Mouse (Mus musculus): Measurements from ENCODE around the gene Fam178b. TPM values are rescaled to one million over a fixed set of nuclear protein-coding genes. Genes with fewer than 3 reads are reported as not detected.

Gene Fam178b
- polyA plus RNA-seq, 1 experiment, result 0.29 TPM

GRCm38 (mm10) chr1:36554633-36555399, 128.2 kb downstream of the Fam178b start:
- H3K4me1 ChIP-seq (ENCODE audit: control insufficient read depth, insufficient read depth, insufficient read length, low read length), result peaks cover 5% of the 10 kb centered on the region; the same call in 1 of the 2 replicates
- TF ChIP-seq CTCF (IDR thresholded peaks at IDR 0.05; ENCODE audit: extremely low read depth, insufficient read length, insufficient replicate concordance, low read depth, low read length) (no peak), POLR2A (IDR thresholded peaks at IDR 0.05; ENCODE audit: low read depth, low read length) (no peak)
- WGBS, result 80% methylated on average over 21 of the region's 21 CpGs
- peaks cover 9% of the 10 kb centered on the region for H3K27me3 ChIP-seq (ENCODE audit: control insufficient read depth, insufficient read depth, low read length)
- no peak overlapping the region for H3K4me3 ChIP-seq (ENCODE audit: low read depth, low read length)
- peaks cover 5% of the 10 kb centered on the region; the same call in 1 of the 2 replicates for H3K36me3 ChIP-seq (ENCODE audit: control insufficient read depth, insufficient read depth, low read length)
- H3K27ac ChIP-seq (ENCODE audit: insufficient read depth, low read depth, low read length), result no peak overlapping the region

- peaks cover 6% of the 10 kb centered on the region for H3K4me1 ChIP-seq (ENCODE audit: control insufficient read depth, insufficient read depth, insufficient read length, low read length)
- no peak overlapping the region for H3K27ac ChIP-seq (ENCODE audit: insufficient read depth, low read depth, low read length)
- peaks cover 5% of the 10 kb centered on the region for H3K27me3 ChIP-seq (ENCODE audit: control insufficient read depth, insufficient read depth, low read length)
- TF ChIP-seq CTCF (IDR thresholded peaks at IDR 0.05; ENCODE audit: extremely low read depth, insufficient read length, insufficient replicate concordance, low read depth, low read length) (no peak), POLR2A (IDR thresholded peaks at IDR 0.05; ENCODE audit: low read depth, low read length) (no peak)
- 83% methylated on average over 16 of the region's 16 CpGs for WGBS
- H3K4me3 ChIP-seq (ENCODE audit: low read depth, low read length), result no peak overlapping the region
- peaks cover 10% of the 10 kb centered on the region; the same call in 1 of the 2 replicates for H3K36me3 ChIP-seq (ENCODE audit: control insufficient read depth, insufficient read depth, low read length)
Measured at GRCm38 (mm10) chr1:36552506-36552905, 130.5 kb downstream of the Fam178b start.

DNA sequence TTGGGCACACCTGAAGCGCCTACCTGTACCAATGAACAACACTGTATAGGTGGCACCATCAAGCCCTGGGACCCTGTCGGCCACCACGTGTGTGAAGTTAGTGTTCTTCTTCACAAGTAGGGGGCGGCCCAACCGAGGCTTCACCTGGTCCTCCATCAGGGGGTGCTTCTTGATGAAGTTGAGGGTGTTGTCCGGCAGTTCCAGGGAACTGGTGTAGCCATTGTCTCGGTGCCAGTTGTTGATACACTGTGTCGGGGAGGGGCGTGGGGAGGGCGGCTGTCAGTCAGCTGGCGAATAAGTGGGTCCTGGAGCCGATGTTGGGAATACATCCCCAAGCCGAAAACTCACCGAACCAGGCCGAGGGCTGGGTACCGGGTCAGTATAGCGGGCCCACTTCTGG, 131.1 kb downstream of the Fam178b start:
- 84% methylated on average over 17 of the region's 17 CpGs for WGBS
- no peak overlapping the region for H3K27ac ChIP-seq (ENCODE audit: insufficient read depth, low read depth, low read length)
- TF ChIP-seq POLR2A (IDR thresholded peaks at IDR 0.05; ENCODE audit: low read depth, low read length) (no peak), CTCF (IDR thresholded peaks at IDR 0.05; ENCODE audit: extremely low read depth, insufficient read length, insufficient replicate concordance, low read depth, low read length) (no peak)
- peaks cover 8% of the 10 kb centered on the region for H3K4me1 ChIP-seq (ENCODE audit: control insufficient read depth, insufficient read depth, insufficient read length, low read length)
- H3K4me3 ChIP-seq (ENCODE audit: low read depth, low read length), result no peak overlapping the region
- H3K27me3 ChIP-seq (ENCODE audit: control insufficient read depth, insufficient read depth, low read length), result peaks cover 5% of the 10 kb centered on the region
- H3K36me3 ChIP-seq (ENCODE audit: control insufficient read depth, insufficient read depth, low read length), result peaks cover 10% of the 10 kb centered on the region; the same call in 1 of the 2 replicates

- no peaks in the 10 kb centered on the region for H3K27me3 ChIP-seq (ENCODE audit: control insufficient read depth, insufficient read depth, low read length)
- peaks cover 3% of the 10 kb centered on the region; the same call in 1 of the 2 replicates for H3K4me1 ChIP-seq (ENCODE audit: control insufficient read depth, insufficient read depth, insufficient read length, low read length)
- TF ChIP-seq CTCF (IDR thresholded peaks at IDR 0.05; ENCODE audit: extremely low read depth, insufficient read length, insufficient replicate concordance, low read depth, low read length), result no peak
- TF ChIP-seq POLR2A (IDR thresholded peaks at IDR 0.05; ENCODE audit: low read depth, low read length), result no peak
- 84% methylated on average over 20 of the region's 20 CpGs for WGBS
- H3K4me3 ChIP-seq (ENCODE audit: low read depth, low read length), result no peak overlapping the region
- peaks cover 10% of the 10 kb centered on the region; the same call in 1 of the 2 replicates for H3K36me3 ChIP-seq (ENCODE audit: control insufficient read depth, insufficient read depth, low read length)
- no peak overlapping the region for H3K27ac ChIP-seq (ENCODE audit: insufficient read depth, low read depth, low read length)
Measured at GRCm38 (mm10) chr1:36550075-36550863, 132.7 kb downstream of the Fam178b start.

DNA sequence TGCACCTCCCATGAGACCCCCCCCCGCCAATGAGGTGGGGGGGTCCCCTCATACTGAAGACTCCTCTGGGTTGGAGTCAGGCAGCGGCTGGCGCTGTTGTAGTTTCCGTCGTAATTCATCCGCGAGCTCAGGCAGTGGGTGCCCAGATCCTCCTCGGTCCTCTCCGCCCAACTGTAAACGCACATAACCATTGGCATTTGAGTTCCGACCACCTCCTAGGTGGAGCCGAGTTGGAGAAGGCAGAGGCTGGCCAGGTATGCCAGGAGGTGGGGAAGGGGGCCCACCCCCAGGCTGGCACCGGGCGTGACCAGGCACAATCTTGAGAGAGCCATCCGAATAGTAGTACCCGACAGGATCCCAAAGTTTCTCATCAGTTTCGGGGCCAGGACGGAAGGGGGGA, 133.5 kb downstream of the Fam178b start:
- H3K27ac ChIP-seq (ENCODE audit: insufficient read depth, low read depth, low read length), result no peak overlapping the region
- WGBS, result 86% methylated on average over 18 of the region's 18 CpGs
- H3K4me3 ChIP-seq (ENCODE audit: low read depth, low read length), result no peak overlapping the region
- H3K36me3 ChIP-seq (ENCODE audit: control insufficient read depth, insufficient read depth, low read length), result peaks cover 10% of the 10 kb centered on the region; the same call in 1 of the 2 replicates
- peaks cover 3% of the 10 kb centered on the region; the same call in 1 of the 2 replicates for H3K4me1 ChIP-seq (ENCODE audit: control insufficient read depth, insufficient read depth, insufficient read length, low read length)
- TF ChIP-seq CTCF (IDR thresholded peaks at IDR 0.05; ENCODE audit: extremely low read depth, insufficient read length, insufficient replicate concordance, low read depth, low read length) (no peak), POLR2A (IDR thresholded peaks at IDR 0.05; ENCODE audit: low read depth, low read length) (no peak)
- no peaks in the 10 kb centered on the region for H3K27me3 ChIP-seq (ENCODE audit: control insufficient read depth, insufficient read depth, low read length)

DNA sequence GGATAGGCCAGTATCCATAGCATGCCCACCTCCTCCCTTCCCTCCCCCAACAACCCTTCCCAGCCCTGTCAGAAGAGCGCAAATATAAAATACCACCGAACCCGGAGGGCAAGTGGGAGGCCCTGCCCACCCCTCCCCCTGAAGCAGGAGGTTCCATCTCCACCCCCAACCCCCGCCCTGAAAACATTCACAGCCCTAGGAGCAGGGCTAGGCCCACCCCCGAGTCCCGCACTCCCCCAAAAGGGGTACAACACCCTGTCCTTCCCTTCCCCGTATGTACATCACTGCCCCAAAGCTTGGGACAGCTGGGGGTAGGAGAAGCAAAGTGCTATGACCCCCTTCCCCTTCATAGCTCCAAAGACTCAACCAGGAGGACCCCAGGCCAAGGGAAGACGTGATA, 134.2 kb downstream of the Fam178b start:
- no peaks in the 10 kb centered on the region for H3K27me3 ChIP-seq (ENCODE audit: control insufficient read depth, insufficient read depth, low read length)
- peaks cover 10% of the 10 kb centered on the region; the same call in 1 of the 2 replicates for H3K36me3 ChIP-seq (ENCODE audit: control insufficient read depth, insufficient read depth, low read length)
- 69% methylated on average over 8 of the region's 8 CpGs for WGBS
- no peak overlapping the region for H3K27ac ChIP-seq (ENCODE audit: insufficient read depth, low read depth, low read length)
- H3K4me3 ChIP-seq (ENCODE audit: low read depth, low read length), result no peak overlapping the region
- TF ChIP-seq POLR2A (IDR thresholded peaks at IDR 0.05; ENCODE audit: low read depth, low read length) (no peak), CTCF (IDR thresholded peaks at IDR 0.05; ENCODE audit: extremely low read depth, insufficient read length, insufficient replicate concordance, low read depth, low read length) (no peak)
- peaks cover 3% of the 10 kb centered on the region; the same call in 1 of the 2 replicates for H3K4me1 ChIP-seq (ENCODE audit: control insufficient read depth, insufficient read depth, insufficient read length, low read length)
